Mouse (Mus musculus) E14TG2a.4 (cell line): ENCODE data around the gene Gm20388.
A peak's percentile ranks its signal among the peaks of the same experiment; 100 is the strongest.

ENCODE experiments used
- CTCF ChIP-seq: conservative IDR thresholded peaks from 2 replicates; pipeline ENCODE4 v1.5.1; 2014; ENCODE audit warnings: low read length
- NANOG ChIP-seq: IDR thresholded peaks from 2 replicates; pipeline ENCODE4 v1.6.1; 2014; ENCODE audit warnings: borderline replicate concordance, low read length, mixed read lengths
- POU5F1 ChIP-seq: IDR thresholded peaks from 2 replicates; pipeline ENCODE4 v1.6.1; 2014; ENCODE audit warnings: low read length, borderline replicate concordance

DNA sequence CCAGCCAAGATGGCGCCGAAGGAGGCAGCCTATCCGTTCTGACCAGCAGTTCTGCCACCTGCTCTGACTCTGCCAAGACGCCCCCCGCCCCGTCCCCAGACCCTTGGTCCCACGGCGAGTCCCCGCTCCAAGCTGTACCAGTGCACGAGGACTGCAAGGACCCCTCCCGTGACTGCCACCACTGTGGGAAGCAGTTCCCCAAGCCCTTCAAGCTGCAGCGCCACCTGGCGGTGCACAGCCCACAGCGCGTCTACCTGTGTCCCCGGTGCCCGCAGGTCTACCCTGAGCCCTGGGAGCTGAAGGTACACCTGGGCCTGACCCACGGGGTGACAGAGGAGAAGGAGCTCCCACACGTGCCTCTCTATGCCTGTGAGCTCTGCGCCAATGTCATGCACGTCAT lies 2358.8 kb downstream of the Gm20388 start:
- TF ChIP-seq CTCF, result peak; percentile 81
- no peak for TF ChIP-seq POU5F1
- no peak for TF ChIP-seq NANOG
